Mouse (Mus musculus) heart, embryonic 14.5 days (tissue): ENCODE data around the gene Flad1. TPM values are rescaled to one million over a fixed set of nuclear protein-coding genes. Genes with fewer than 3 reads are reported as not detected.

ENCODE experiments used
- ATAC-seq: fragments of 200-750 bp; cut with Nextera tagmentation; 2 replicates; pipeline ENCODE4 v1.8.0; 2017; ENCODE audit warnings: low read depth, moderate TSS enrichment; ENCODE audit not compliant: insufficient number of reproducible peaks, insufficient read depth, low FRiP score
- H3K27ac ChIP-seq, 2 experiments: fragments of 200-500 bp in 1 of 2; fragments of 300-500 bp in 1 of 2; sonication (generic) in 1 of 2; replicated peaks in 1 of 2; 2 replicates each; pipeline ENCODE4 v1.5.1; 2012 to 2014; ENCODE audit warnings: low read depth in 2 of 2, low read length in 2 of 2, control low read depth in 1 of 2, mild to moderate bottlenecking in 1 of 2, mixed read lengths in 1 of 2; ENCODE audit not compliant: control insufficient read depth in 1 of 2, insufficient read depth in 1 of 2
- H3K27me3 ChIP-seq: fragments of 300-500 bp; sonication (generic); 2 replicates; pipeline ENCODE4 v1.6.1; 2014; ENCODE audit warnings: mild to moderate bottlenecking, low read length, control low read depth; ENCODE audit not compliant: control insufficient read depth, insufficient read depth
- H3K36me3 ChIP-seq: fragments of 300-500 bp; sonication (generic); 2 replicates; pipeline ENCODE4 v1.6.1; 2014; ENCODE audit warnings: mild to moderate bottlenecking, control low read depth, low read length, mixed read lengths; ENCODE audit not compliant: control insufficient read depth, insufficient read depth
- H3K4me1 ChIP-seq, 2 experiments: fragments of 200-500 bp in 1 of 2; fragments of 300-500 bp in 1 of 2; sonication (generic) in 1 of 2; 2 replicates each; pipeline ENCODE4 v1.6.1; 2012 to 2014; ENCODE audit warnings: low read length in 2 of 2, control low read depth in 1 of 2, mixed read lengths in 1 of 2; ENCODE audit not compliant: control insufficient read depth in 2 of 2, insufficient read depth in 2 of 2
- H3K4me2 ChIP-seq: fragments of 300-500 bp; sonication (generic); 2 replicates; pipeline ENCODE4 v1.6.1; 2014; ENCODE audit warnings: mild to moderate bottlenecking, low read length
- H3K4me3 ChIP-seq, 2 experiments: fragments of 200-500 bp in 1 of 2; fragments of 300-500 bp in 1 of 2; sonication (generic) in 1 of 2; 2 replicates each; pipeline ENCODE4 v1.5.1; 2012 to 2014; ENCODE audit warnings: low read length in 2 of 2, mild to moderate bottlenecking in 2 of 2, control low read depth in 1 of 2, low read depth in 1 of 2, moderate library complexity in 1 of 2; ENCODE audit not compliant: control insufficient read depth in 1 of 2, insufficient read depth in 1 of 2
- H3K9ac ChIP-seq: fragments of 300-500 bp; sonication (generic); 2 replicates; pipeline ENCODE4 v1.6.1; 2014; ENCODE audit warnings: mild to moderate bottlenecking, low read length
- H3K9me3 ChIP-seq: fragments of 300-500 bp; sonication (generic); 2 replicates; pipeline ENCODE4 v1.6.1; 2016; ENCODE audit warnings: low read length, control low read depth; ENCODE audit not compliant: control insufficient read depth
- WGBS: fragments of 180-500 bp; shearing (Covaris S2); extraction: QIAGEN DNeasy Blood & Tissue Kit; methylation state at CpG from one replicate; pipeline ENCODE4 v1.1.7; 2014; 5-methylcytosine and 5-hydroxymethylcytosine counted together
- polyA plus RNA-seq: library from polyadenylated mRNA; unstranded; fragments of >200 nt; fragmentation: Nextera tagmentation; extraction: Ambion mirVana; gene quantifications from 2 replicates; pipeline ENCODE4 v1.2.1, GENCODE M21; 2014

Gene Flad1
- polyA plus RNA-seq, 1 experiment from 2014 or later = 35.2 TPM

DNA sequence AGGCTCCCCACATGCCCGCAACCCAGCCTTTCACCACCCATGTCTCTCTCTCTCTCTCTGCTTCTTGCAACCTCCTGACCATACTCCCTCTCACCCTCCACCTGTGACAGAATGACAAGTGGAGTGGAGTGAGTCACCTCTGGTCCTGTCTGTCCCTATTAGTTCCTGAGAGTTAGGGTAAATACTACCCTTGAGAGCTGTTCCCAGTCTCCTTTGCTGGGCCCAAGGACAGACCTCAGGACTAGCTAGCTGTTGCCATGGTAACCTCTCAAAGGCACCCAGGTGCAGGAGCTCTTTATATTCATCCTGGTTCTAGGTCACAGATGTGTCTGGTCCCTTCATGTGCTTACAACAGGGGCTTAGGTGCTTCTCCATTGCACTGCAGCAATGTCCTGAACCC, 40.2 kb upstream of the Flad1 start:
- peaks cover 29 to 31% of the 10 kb centered on the region in 2 experiments for H3K4me1 ChIP-seq
- peaks cover 13% of the 10 kb centered on the region for H3K36me3 ChIP-seq
- WGBS = 78% methylated on average over 1 of the region's 1 CpGs

DNA sequence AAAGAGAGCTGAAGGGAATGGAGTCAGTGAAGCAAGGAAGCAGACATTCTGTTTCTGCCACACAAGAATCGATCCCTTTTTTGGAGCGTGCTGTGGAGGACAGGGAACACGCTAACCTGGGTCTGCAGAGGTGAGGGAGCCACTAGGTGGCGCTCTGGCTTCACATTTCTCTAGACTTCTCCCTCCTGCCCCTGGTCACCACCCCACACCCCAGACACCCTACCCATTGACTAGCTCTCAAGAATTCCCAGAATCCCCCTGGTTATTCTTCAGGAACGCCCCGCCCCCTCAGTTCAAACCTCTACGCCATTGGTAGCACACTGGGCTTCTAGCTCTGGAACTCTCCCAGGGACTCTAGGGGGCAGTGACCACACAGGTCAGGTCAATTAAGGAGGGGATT, 37.9 kb upstream of the Flad1 start:
- no peak for ATAC-seq
- no peak overlapping the region for H3K4me3 ChIP-seq
- 31% methylated on average over 7 of the region's 7 CpGs for WGBS
- peak overlapping the region; percentile 38 for H3K4me2 ChIP-seq
- H3K9ac ChIP-seq = peak overlapping the region; percentile 62
- peak overlapping the region; percentile 89 to 91 for H3K27ac ChIP-seq
- no peaks in the 10 kb centered on the region for H3K9me3 ChIP-seq
- H3K36me3 ChIP-seq = peaks cover 37% of the 10 kb centered on the region
- H3K4me1 ChIP-seq = peaks cover 27 to 29% of the 10 kb centered on the region in 2 experiments
- no peaks in the 10 kb centered on the region for H3K27me3 ChIP-seq

More for the DNA sequence above, 40.2 kb upstream of the Flad1 start:
- Histone ChIP-seq H3K27ac (no peak overlapping the region), H3K27me3 (no peaks in the 10 kb centered on the region), H3K4me2 (no peak overlapping the region), H3K9ac (no peak overlapping the region), H3K4me3 (no peak overlapping the region), H3K9me3 (no peaks in the 10 kb centered on the region)
- ATAC-seq = no peak

DNA sequence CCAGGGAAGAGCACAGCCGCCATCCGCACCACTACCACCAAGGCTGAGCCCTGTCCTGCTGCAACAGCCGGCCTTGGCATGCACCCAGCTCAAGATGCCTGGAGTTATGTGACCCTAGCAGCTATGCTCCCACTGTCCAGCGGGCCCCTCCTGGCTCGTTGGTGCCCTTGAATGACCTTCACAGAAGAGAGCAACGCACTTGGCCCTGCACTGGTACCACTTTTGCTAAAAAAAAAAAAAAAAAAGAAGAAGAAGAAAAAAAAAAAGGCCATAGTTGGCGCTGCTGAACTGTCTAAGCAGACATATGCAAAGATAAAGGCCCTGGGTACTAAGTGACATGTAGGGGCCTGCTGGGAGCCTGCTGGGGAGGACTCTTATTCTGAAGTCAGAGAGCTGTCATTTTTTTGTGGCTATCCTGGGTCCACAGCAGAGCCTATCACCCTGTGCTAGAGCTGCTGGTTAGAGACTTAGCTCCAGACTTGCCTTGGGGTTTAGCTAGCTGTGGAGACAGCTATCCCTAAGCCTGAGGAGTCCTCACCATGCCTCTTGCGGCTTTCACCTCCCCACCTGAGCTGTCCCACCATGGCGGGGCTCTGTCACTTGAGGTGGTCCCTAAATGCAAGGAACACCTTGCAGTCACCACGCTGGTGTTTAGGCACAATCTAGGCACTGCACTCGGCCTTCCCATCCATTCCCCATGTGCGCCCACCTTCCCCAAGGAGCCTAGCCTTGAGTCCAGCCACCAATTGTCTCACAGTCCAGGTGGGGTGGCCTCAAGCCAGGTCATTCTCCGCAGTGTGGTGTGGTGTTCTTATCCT, 37.3 kb upstream of the Flad1 start:
- WGBS = 32% methylated on average over 13 of the region's 13 CpGs
- H3K9ac ChIP-seq = peak overlapping the region; percentile 62
- H3K27ac ChIP-seq = peak overlapping the region; percentile 90 to 91
- no peaks in the 10 kb centered on the region for H3K9me3 ChIP-seq
- H3K4me2 ChIP-seq = peak overlapping the region; percentile 38
- peaks cover 42% of the 10 kb centered on the region for H3K36me3 ChIP-seq
- H3K27me3 ChIP-seq = no peaks in the 10 kb centered on the region
- ATAC-seq = peak; percentile 59
- peaks cover 27 to 29% of the 10 kb centered on the region in 2 experiments for H3K4me1 ChIP-seq
- no peak overlapping the region for H3K4me3 ChIP-seq

GRCm38 (mm10) chr3:89440691-89441090, 29.0 kb upstream of the Flad1 start:
- no peak overlapping the region for H3K4me2 ChIP-seq
- no peak overlapping the region for H3K4me3 ChIP-seq
- H3K27ac ChIP-seq = no peak overlapping the region
- no peak overlapping the region for H3K9ac ChIP-seq
- ATAC-seq = no peak
- WGBS = 87% methylated on average over 2 of the region's 2 CpGs
- H3K27me3 ChIP-seq = no peaks in the 10 kb centered on the region
- H3K36me3 ChIP-seq = peaks cover 48% of the 10 kb centered on the region
- H3K9me3 ChIP-seq = no peaks in the 10 kb centered on the region
- H3K4me1 ChIP-seq = peaks cover 8 to 16% of the 10 kb centered on the region in 2 experiments

GRCm38 (mm10) chr3:89437269-89437668, 25.6 kb upstream of the Flad1 start:
- Histone ChIP-seq H3K36me3 (peaks cover 44% of the 10 kb centered on the region), H3K27ac (peak overlapping the region; percentile 70 to 74), H3K9me3 (no peaks in the 10 kb centered on the region), H3K27me3 (no peaks in the 10 kb centered on the region), H3K9ac (peak overlapping the region; percentile 75), H3K4me3 (peak overlapping the region; percentile 54 to 75), H3K4me1 (peaks cover 8 to 16% of the 10 kb centered on the region in 2 experiments), H3K4me2 (peak overlapping the region; percentile 72)
- ATAC-seq = no peak
- WGBS = 27% methylated on average over 5 of the region's 5 CpGs

DNA sequence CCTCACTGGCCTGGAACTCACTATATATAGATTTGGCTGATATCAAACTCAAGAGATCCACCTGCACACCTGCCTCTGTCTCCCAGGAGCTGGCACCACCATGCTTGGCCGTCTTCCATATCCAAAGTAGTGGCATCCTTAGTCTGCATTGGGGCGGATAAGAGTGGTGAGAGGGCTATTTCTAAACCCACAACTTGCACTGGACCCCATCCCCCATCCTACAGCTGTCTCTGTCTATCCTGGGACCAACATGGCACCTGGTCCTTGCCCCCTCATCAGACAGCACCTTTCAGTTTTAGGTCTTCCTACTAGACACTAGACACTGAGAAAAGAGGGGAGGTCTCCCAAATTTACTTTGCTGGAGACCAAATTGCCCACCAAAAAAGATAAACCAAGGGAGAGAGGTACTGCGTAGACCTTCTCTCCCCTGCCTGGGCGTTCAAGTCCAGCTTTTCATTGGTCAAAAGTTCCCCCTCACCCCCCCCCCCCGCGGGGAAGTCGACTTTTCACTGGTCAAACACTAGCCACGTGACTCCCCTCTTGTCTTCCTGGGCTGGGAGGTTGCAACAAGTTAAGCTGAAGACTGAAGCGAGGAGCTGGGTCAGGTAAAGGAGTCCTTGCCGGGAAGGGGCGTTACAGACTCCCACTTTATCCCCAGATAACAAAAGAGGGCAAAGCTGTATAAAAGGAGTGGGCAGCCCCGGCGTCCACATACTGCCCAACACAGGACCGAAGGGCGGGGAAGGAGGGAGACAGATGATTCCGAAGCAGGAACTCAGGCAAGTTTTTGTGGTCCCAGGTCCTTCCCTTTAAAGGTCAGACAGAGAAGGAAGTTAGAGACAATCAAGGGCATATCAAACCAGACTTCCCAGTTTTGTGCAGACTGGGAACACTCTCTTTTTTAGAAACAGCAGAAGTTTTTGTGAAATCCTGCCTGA, 24.8 kb upstream of the Flad1 start, which contains the start of gene Pbxip1:
TSS of gene Pbxip1 (plus strand) at position 531 of the 938 bp plus-strand sequence.
- Histone ChIP-seq H3K27ac (peak within 1 kb of the TSS; percentile 70 to 74), H3K4me3 (peak within 1 kb of the TSS; percentile 54 to 75), H3K9ac (peak within 1 kb of the TSS; percentile 75), H3K4me1 (peaks cover 9 to 20% of the 10 kb centered on the region in 2 experiments), H3K36me3 (peaks cover 43% of the 10 kb centered on the region), H3K9me3 (no peaks in the 10 kb centered on the region), H3K4me2 (peak within 1 kb of the TSS; percentile 72), H3K27me3 (no peaks in the 10 kb centered on the region)
- ATAC-seq = peak; percentile 83
- 3% methylated on average over 16 of the region's 16 CpGs for WGBS

DNA sequence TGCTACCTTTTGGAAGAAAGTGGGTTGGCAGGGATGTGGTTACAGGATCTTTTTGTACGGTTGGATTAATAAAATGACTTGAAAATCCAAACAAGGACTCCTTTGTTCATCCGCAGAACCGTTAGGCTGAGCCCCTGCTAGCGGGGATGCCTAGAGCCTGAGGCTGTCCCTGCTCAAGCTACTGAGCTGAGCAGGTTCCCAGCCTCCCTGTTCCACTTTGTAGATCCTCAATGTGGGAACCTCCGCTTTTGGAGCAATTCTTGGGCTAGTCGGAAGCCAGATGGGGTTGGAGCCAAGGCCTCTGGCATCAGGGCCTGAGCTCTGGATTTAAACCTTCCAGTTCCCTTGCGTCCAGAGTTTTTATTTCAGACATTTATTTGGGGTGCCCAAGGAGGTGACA, 23.4 kb upstream of the Flad1 start:
- no peaks in the 10 kb centered on the region for H3K27me3 ChIP-seq
- no peaks in the 10 kb centered on the region for H3K9me3 ChIP-seq
- 83% methylated on average over 7 of the region's 7 CpGs for WGBS
- no peak overlapping the region for H3K27ac ChIP-seq
- no peak overlapping the region for H3K4me2 ChIP-seq
- no peak overlapping the region for H3K4me3 ChIP-seq
- H3K36me3 ChIP-seq = peaks cover 36% of the 10 kb centered on the region
- no peak for ATAC-seq
- peaks cover 15 to 28% of the 10 kb centered on the region in 2 experiments for H3K4me1 ChIP-seq
- H3K9ac ChIP-seq = no peak overlapping the region
